Comparison of ENCODE assay signal across 8 mouse cellular contexts in genomic region chr3:119780876-119781275, GRCm38 (mm10). TPM values are rescaled to one million over a fixed set of nuclear protein-coding genes. Genes with fewer than 3 reads are reported as not detected.
DNase-seq lines count a peak whose midpoint lies in the region; ATAC-seq and TF ChIP-seq lines count a peak whose summit lies in the region.

No protein-coding gene starts in this region.

- intact Hi-C loops in heart, postnatal 10 days (cut with DNase I): no loop called here
- intact Hi-C loops in left cerebral cortex, postnatal 36 days (cut with DNase I): no loop called here

- H3K9ac ChIP-seq in heart, postnatal 0 days (replicated peaks; ENCODE audit: low read depth, low read length): peak overlapping the region; percentile 30; the same call in 1 of the 2 replicates
- H3K9ac ChIP-seq in hindbrain, embryonic 15.5 days: no peak overlapping the region
- peak overlapping the region; percentile 45; the same call in 1 of the 2 replicates for H3K9ac ChIP-seq in midbrain, embryonic 13.5 days (replicated peaks)

- no peaks in the 10 kb centered on the region for H3K9me3 ChIP-seq in heart, postnatal 0 days (replicated peaks; ENCODE audit: control insufficient read depth, low read length)
- H3K9me3 ChIP-seq in embryonic facial prominence, embryonic 10.5 days: no peaks in the 10 kb centered on the region
- no peaks in the 10 kb centered on the region for H3K9me3 ChIP-seq in hindbrain, embryonic 15.5 days
- no peaks in the 10 kb centered on the region for H3K9me3 ChIP-seq in midbrain, embryonic 13.5 days

- peak overlapping the region; percentile 70 for H3K4me2 ChIP-seq in heart, postnatal 0 days (ENCODE audit: low read depth, low read length)
- H3K4me2 ChIP-seq in hindbrain, embryonic 15.5 days: peak overlapping the region; percentile 75
- H3K4me2 ChIP-seq in midbrain, embryonic 13.5 days (replicated peaks): peak overlapping the region; percentile 80

- no peak for ATAC-seq in heart, postnatal 0 days (ENCODE audit: insufficient read depth, low read depth)
- no peak for ATAC-seq in hindbrain, embryonic 15.5 days (ENCODE audit: low FRiP score, low read depth)
- ATAC-seq in midbrain, embryonic 13.5 days: no peak

- H3K4me3 ChIP-seq in heart, postnatal 0 days (ENCODE audit: low read depth, low read length): peak overlapping the region; percentile 23; the same call in 1 of the 2 replicates
- H3K4me3 ChIP-seq in embryonic facial prominence, embryonic 10.5 days: peak overlapping the region; percentile 94
- peak overlapping the region; percentile 97 for H3K4me3 ChIP-seq in hindbrain, embryonic 15.5 days
- peak overlapping the region; percentile 92 for H3K4me3 ChIP-seq in midbrain, embryonic 13.5 days (replicated peaks)

- no peak for DNase-seq in heart, postnatal 0 days (ENCODE audit: low spot score)
- no peak for DNase-seq in heart, postnatal 10 days
- no peak for DNase-seq in embryonic facial prominence, embryonic 10.5 days (ENCODE audit: low spot score)
- DNase-seq in thymus, postnatal 0 days (ENCODE audit: low spot score): no peak
- no peak for DNase-seq in adipocyte (ENCODE audit: low spot score)
- DNase-seq in left cerebral cortex, postnatal 36 days (ENCODE audit: low spot score in 2 of 2): no peak

- no peak for TF ChIP-seq EP300 in heart, postnatal 0 days (IDR thresholded peaks at IDR 0.05; ENCODE audit: low read depth)

- H3K27ac ChIP-seq in heart, postnatal 0 days (ENCODE audit: low read depth): no peak overlapping the region
- 0 out of 2 replicates have a peak overlapping the region, but pooled peaks have one; percentile 100 for H3K27ac ChIP-seq in embryonic facial prominence, embryonic 10.5 days (replicated peaks)
- H3K27ac ChIP-seq in hindbrain, embryonic 15.5 days (replicated peaks): no peak overlapping the region
- peak overlapping the region; percentile 48; the same call in 1 of the 2 replicates for H3K27ac ChIP-seq in midbrain, embryonic 13.5 days

- H3K36me3 ChIP-seq in heart, postnatal 0 days (replicated peaks; ENCODE audit: control insufficient read depth, insufficient read depth, low read length): no peaks in the 10 kb centered on the region
- H3K36me3 ChIP-seq in embryonic facial prominence, embryonic 10.5 days (replicated peaks): peaks cover 34% of the 10 kb centered on the region
- H3K36me3 ChIP-seq in hindbrain, embryonic 15.5 days: no peaks in the 10 kb centered on the region
- peaks cover 6% of the 10 kb centered on the region; the same call in 1 of the 2 replicates for H3K36me3 ChIP-seq in midbrain, embryonic 13.5 days

- no peak for TF ChIP-seq CTCF in heart, postnatal 0 days (IDR thresholded peaks at IDR 0.05; ENCODE audit: low read depth)

- peaks cover 12% of the 10 kb centered on the region for H3K4me1 ChIP-seq in heart, postnatal 0 days (ENCODE audit: control insufficient read depth, insufficient read depth)
- peaks cover 39% of the 10 kb centered on the region for H3K4me1 ChIP-seq in embryonic facial prominence, embryonic 10.5 days
- H3K4me1 ChIP-seq in hindbrain, embryonic 15.5 days (replicated peaks): peaks cover 41% of the 10 kb centered on the region
- H3K4me1 ChIP-seq in midbrain, embryonic 13.5 days (replicated peaks): peaks cover 38% of the 10 kb centered on the region

- no peaks in the 10 kb centered on the region for H3K27me3 ChIP-seq in heart, postnatal 0 days (ENCODE audit: control insufficient read depth, insufficient read depth, low read length)
- H3K27me3 ChIP-seq in embryonic facial prominence, embryonic 10.5 days (replicated peaks; ENCODE audit: low read depth, poor library complexity, severe bottlenecking): no peaks in the 10 kb centered on the region
- no peaks in the 10 kb centered on the region for H3K27me3 ChIP-seq in hindbrain, embryonic 15.5 days
- H3K27me3 ChIP-seq in midbrain, embryonic 13.5 days: no peaks in the 10 kb centered on the region

RNA-seq across cellular contexts. Expression of gene Ptbp2, which starts 3.4 kb away (rescaled TPM):
- total RNA-seq in heart, postnatal 0 days (2014; rRNA removed; ENCODE audit: low replicate concordance): 47.6 and 77.8 TPM in 2 replicates
- polyA plus RNA-seq in heart, postnatal 0 days (2015; fragmentation: Nextera tagmentation; extraction: Ambion mirVana): 27.1 and 33.8 TPM in 2 replicates
- 10 to 100 TPM; 35.7 to 39.4 TPM for total RNA-seq in heart, postnatal 10 days (2021)
- 171 and 174 TPM in 2 replicates for polyA plus RNA-seq in embryonic facial prominence, embryonic 10.5 days (2016; fragmentation: Nextera tagmentation; extraction: Ambion mirVana)
- 218 and 222 TPM in 2 replicates for polyA plus RNA-seq in hindbrain, embryonic 15.5 days (2015; fragmentation: Nextera tagmentation; extraction: Ambion mirVana)
- polyA plus RNA-seq in midbrain, embryonic 13.5 days (2015; fragmentation: Nextera tagmentation; extraction: Ambion mirVana): 324 and 347 TPM in 2 replicates
- 32.9 and 39.6 TPM in 2 replicates for polyA plus RNA-seq in thymus, postnatal 0 days (2015; fragmentation: Nextera tagmentation; extraction: Ambion mirVana)
- total RNA-seq in left cerebral cortex, postnatal 36 days (2021): 100 to 1,000 TPM in 1 of 2 experiments, 10 to 100 TPM in 1; 96.9 to 109 TPM

Comparison
In these comparisons a context has a peak if more than half of its experiments do, and no peak if none do; other contexts are left out.
1. H3K27ac ChIP-seq: peak in embryonic facial prominence, embryonic 10.5 days (single experiment) and midbrain, embryonic 13.5 days (single experiment); none in heart, postnatal 0 days (single experiment) and hindbrain, embryonic 15.5 days (single experiment).
2. H3K4me3 ChIP-seq: peak in every context shown above with its lines; median percentile 97 in hindbrain, embryonic 15.5 days; 94 in embryonic facial prominence, embryonic 10.5 days; 92 in midbrain, embryonic 13.5 days; 23 in heart, postnatal 0 days.
3. Peak in every context shown above with its lines, with median percentiles within 50 percentile points of each other: H3K4me2 ChIP-seq.